Mouse (Mus musculus) kidney, postnatal 25 days (tissue): ENCODE data around the gene Hexb.

Source experiments
- DNase-seq, 2 experiments: peaks; one replicate each; pipeline ENCODE4 v3.0.0; 2021; ENCODE audit warnings: mixed read lengths in 2 of 2

Gene Hexb

DNA sequence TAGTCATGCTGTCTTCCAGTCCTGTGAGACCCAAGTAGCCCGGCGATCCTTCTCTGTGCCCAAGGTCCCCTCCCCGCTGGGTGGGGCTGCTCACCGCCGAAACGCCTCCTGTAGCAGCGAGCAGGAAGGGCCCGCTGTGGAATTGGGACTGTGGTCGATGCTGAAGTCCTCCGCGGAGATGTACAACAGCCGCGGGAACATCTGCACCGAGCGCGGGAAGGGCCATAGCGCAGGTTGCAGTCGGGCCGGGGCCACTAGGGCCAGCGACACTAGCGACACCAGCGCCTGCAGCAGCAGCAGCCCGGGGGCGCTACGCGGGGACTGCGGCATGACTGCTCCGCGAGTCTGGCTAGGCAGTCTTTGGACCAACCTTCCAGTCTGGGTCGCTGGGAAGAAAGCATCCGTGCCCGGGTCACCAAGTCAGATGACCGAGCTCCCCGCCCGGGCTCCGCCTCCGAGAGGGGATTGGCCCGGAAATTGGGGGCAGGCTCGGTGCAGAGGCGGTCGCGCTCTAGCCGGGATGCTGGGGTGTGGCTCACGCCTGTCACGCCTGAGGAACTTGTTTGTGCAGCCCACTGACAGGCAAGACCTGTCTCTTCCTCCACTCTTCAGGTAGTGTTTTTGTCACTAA is at the start of gene Hexb:
Hexb (minus strand) TSS at position 426 of the 631 bp plus-strand sequence.
- peak; percentile 94 to 98 for DNase-seq

DNA sequence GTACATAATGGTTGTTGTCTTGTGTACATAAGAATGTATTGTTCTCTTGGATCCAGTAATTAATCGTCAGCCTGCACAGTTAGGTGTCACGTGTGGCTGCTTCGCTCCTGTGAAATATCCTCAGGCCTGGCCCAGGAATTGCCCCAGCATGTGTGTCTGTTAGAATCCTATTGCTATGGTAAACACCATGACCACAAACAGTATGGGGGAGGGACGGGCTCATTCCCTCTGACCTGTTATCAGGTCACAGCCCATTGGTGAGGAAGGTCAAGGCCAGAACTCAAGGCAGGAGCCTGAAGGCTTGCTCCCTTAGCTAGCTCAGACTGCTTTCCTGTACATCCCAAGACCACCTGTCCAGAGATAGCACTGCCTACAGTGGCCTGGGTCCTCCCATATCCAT is 49.6 kb upstream of the Hexb start:
- DNase-seq = no peak

DNA sequence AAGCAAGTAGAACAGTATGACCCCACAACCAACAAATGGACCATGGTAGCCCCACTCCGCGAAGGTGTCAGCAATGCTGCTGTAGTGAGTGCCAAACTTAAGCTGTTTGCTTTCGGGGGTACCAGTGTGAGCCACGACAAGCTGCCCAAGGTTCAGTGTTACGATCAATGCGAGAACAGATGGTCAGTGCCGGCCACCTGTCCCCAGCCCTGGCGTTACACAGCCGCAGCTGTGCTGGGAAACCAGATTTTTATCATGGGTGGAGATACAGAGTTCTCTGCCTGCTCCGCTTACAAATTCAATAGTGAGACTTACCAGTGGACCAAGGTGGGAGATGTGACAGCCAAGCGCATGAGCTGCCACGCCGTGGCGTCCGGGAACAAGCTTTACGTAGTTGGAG is 48.1 kb upstream of the Hexb start:
- no peak for DNase-seq

DNA sequence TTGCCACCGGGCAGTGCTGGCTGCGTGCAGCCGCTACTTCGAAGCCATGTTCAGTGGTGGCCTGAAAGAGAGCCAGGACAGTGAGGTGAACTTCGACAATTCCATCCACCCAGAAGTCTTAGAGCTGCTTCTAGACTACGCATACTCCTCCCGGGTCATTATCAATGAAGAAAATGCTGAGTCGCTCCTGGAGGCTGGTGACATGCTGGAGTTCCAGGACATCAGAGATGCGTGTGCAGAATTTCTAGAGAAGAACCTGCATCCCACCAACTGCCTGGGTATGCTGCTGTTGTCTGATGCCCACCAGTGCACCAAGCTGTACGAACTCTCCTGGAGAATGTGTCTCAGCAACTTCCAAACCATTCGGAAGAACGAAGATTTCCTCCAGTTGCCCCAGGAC is 47.0 kb upstream of the Hexb start:
- no peak for DNase-seq

DNA sequence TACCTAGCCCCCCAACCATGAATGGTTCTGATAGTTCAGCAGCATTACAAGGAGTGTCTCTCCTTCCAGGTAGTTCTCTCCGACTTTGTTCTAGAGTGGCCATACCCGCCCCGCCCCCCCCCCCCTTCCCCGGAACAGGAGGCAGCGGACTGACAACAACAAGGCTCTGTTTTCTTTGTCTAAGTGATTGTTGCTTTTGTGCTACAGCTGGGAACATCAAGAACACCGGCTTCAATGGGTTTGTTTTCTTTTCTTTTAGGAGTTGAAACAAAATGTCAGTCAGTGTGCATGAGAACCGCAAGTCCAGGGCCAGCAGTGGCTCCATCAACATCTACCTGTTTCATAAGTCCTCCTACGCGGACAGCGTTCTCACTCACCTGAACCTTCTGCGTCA is 46.6 kb upstream of the Hexb start:
- no peak for DNase-seq

DNA sequence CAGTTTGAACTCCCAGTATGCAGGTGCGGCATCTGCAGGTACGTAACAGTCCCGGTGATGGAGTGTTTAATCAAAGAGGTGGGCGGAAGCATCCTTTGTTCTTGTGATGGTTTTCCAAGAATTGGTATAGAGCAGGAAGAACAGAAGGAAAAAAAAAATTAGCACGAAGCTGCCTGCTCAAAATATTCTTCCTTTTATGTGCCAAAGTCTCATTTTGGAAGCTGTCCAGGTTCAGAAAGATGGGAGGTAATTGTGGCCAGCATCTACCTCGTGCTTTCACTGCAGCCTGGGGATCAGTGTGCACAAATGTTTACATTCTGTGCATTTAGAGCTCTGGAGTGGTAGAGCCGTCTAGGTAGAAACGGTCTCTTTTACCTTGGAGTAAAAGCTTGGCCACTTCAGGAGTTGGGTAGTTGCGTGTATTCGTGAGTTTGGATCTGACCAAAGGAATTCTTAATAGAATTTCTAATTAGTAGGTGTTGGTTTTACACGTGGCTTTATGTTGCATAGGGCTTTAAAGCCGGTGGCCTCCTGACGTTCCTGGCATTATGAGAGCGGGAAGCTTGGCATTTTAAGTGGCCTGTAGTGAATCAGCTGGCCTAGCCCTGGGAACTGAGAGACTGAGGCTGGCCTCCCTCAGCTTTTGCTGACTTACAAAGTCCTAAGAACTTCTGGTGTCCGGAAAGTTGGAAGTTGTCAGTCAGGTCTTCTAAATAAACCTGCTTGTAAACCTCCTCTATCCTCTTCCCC is 46.0 kb upstream of the Hexb start:
- DNase-seq = no peak

DNA sequence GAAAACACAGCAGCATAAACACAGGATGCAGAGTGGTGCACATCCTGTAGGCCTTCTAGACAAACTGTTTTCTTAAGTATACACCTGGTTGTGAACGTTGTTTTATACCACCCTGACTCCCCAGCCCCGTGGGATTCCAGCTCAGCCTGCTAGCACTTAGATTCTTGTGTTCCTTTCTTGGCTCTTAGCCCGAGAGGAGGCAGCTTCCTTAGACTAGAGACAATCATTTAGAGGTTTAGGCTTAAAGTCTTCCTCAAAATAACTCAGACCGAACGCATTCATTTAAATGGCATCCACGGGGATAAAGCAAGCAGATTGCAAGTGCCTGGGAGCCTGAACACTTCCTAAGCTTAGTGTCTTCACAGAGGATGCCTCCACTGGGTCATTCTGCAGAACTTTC is 44.6 kb upstream of the Hexb start:
- DNase-seq = no peak

DNA sequence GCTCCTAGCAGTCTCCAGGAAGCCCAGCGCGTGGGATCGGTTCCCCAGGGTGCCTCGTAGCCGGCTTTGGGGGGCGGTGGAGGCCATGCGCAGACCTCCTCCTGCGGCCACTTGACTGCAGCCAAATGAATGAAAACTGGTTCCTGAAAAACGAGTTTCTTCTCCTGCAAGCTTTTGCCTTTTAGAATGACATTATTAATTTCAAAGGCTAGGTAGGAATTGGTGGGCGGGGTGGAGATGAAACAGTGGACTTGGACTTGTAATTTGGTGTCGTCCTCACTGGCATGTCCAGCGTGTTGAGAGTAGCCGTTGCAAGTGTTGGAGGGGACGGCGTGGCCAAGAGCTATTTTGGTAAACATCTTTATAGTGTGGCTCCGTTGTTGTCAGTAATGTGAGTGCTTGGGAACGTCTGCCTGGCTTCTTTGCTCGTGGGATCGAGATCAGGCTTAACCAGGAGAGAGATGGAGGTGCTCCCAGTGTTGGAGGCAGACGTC is 43.7 kb upstream of the Hexb start:
- DNase-seq = peak in 1 of 2 experiments; percentile 29

DNA sequence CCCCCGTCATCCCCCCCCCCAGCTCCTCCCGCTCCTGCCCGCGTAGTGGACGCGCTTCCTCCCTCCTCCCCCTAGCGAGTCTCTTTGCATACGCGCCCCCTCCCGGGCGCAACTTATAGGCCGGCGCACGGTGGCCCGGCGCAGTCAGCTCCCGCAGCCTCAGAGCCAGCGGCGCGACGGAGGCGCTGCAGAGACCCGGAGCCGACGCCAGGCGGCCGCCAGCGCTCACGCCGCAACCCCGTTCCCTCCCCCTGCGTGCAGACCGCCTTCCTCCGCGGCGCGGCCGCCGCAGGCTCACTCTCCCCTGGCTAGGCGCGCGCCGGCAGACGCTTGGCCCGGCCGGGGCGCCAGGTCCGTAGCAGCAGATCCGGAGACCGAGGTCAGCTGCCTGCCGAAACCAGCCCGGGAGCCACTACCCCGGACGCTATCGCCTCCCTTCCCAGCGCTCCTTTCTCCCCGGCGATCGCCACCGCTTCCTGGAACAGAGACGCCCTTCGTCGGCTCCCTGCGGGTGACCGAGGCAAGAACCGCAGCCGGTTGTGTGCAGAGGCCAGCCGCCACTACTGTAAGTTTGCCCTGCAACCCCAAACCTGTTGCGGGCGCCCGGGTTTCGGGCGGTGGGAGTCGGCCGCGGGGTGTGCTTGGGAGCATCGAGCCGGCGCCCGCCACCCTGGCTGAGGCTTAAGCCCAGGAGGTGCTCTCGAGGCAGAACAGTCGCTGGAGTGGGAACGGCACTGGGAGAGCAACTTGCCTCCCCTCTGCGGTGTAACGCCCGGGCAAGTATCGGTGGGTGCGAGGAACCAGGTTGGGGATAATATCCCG is 43.0 kb upstream of the Hexb start, which contains the start of gene Enc1:
Enc1 (plus strand) TSS at position 141 of the 822 bp plus-strand sequence.
- DNase-seq = peak; percentile 83 to 93

DNA sequence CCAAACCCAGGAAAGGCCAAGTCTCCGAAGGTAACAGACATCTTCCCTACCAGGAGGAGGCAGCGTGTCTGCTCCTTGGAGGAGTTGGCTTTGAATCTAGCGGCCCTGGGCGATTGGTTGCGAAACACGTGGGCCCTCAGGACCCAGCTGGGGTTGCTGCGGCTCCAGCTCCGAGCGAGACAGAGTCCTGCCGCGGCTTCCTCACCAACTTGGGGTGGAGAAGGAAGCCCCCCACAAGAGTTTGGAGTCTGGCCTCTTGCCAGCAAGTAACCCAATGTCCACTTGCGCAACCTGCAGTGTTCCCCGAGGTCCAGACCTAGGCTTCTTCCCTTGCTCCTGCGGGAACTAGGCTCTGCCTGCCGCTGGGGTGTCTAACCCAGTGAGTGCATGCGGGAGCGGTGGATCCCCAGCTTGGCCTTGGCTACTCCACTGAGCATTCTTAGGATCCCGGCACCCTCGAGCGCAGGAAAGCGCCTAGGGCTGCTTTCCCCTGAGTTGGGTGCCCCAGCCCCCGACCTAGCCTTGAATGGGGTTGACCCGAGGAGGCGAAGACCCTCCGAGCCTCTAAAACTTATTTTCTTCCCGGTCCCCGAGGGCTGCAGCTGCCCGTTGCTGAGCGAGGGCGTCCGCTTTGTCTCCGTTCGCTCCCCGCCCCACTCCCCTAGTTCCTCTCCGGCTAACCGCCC is 42.3 kb upstream of the Hexb start:
- DNase-seq = peak; percentile 78 to 91

DNA sequence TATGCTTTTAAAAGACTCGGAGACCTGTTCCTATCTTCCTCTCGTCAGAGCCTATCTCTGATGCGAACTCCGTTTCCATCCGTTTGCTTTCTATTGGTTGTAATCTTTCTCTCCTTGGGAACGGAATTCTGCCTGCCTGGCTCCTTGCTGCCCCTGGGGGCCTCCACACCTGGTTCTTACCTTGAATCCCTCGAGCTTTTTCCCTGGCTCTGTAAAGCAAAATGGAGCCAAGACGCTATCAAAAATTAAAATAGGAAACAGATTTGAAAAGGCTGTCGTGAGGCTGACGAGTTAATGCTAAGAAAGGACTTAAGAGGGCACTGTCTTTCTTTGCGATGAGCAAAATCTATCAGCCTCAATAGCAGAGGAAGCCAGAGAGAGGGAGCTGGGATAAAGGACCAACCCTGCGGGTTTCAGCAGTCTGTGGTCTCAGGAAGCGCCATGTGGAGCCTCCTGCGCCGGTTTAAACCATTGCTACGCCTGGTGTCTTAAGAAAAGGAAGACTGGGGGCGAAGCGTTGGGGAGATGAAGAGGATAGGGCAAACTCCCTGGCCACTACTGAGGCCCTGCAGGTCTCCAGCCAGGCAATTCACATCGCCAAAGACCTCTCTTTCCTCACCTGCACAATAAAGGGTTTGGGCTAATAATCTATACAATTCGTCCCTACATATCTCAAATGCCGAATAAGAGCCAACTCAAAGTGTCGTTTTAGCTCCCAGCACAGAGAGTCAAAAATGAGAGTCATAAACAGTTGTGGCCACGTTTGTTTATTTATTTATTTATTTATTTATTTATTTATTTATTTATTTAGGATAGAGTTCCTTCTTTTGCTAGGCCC is 41.4 kb upstream of the Hexb start:
- peak; percentile 37 to 60 for DNase-seq

DNA sequence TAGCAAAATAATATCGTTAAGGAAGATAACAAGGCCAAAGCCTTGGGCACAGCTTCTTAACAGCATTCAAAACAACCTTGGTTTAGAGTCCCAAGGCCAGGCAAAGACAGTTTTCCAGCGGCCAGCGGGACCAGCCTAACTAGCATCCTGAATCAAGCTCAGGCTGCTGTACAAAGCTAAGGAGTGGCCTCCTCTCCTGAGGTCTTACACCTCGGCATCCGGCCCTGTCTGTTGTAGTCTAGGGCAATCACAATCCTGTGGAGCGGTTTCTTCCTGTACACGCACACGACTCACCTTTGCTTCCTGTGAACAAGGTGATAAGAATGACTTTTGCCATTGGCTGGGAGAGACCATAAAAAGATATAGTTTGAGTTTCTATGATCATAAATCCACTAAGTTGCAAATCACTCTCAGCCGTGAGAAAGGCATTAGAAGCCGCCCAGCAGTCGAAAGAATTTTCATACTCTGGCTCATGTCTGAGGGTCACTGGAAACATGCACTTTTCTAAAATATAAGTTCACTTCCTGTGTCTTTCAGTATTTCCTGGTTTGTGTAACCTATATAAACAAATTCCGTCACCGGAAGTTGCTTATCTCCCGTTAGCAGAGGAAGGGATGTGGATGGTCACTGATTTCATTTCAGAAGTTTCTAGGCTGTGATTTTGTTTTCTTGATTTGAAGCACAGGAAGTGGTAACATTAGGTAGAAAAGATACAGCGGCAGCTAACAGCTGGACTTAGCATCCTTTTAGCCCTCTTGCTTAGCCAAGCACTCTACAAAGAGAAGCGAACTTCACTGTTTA is 40.2 kb upstream of the Hexb start:
- DNase-seq = peak in 1 of 2 experiments; percentile 19

DNA sequence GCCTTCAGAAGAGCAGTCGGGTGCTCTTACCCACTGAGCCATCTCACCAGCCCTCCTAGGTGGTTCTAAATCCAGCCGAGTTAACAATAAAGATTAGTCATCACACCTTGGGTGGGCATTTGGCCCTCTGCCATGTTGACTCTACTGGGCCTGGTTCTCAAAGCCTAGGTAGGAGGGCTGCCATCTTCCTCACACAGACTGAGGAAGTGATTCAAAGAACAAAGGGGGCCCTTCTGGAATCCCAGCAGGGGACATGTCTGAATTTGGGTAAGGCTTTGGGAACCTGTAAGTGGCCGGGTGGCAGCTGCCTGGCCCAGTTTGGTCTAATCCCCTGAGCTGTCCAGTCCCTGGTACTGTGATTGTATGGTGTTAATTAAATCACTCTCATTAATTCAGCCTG is 39.5 kb upstream of the Hexb start:
- DNase-seq = peak in 1 of 2 experiments; percentile 17

DNA sequence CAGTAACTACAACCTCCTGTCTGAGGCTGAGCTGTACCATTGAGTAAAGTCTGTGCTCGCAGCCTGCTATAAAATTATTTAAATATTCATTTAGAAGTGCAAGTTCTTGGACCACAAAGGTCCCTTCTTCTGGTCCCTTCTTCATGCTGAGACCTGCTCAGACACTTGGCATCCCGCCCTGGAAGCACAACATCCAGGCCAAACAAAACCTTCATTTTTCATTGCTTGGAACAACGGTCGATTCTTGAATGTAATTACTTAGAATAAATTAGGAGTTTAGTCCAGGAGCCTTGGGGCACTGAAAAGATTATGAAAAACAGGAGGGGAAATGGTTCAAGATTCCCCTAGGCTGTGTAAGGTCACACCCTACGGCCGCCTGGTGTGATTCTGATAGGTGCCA is 37.8 kb upstream of the Hexb start:
- DNase-seq = peak; percentile 40 to 45

DNA sequence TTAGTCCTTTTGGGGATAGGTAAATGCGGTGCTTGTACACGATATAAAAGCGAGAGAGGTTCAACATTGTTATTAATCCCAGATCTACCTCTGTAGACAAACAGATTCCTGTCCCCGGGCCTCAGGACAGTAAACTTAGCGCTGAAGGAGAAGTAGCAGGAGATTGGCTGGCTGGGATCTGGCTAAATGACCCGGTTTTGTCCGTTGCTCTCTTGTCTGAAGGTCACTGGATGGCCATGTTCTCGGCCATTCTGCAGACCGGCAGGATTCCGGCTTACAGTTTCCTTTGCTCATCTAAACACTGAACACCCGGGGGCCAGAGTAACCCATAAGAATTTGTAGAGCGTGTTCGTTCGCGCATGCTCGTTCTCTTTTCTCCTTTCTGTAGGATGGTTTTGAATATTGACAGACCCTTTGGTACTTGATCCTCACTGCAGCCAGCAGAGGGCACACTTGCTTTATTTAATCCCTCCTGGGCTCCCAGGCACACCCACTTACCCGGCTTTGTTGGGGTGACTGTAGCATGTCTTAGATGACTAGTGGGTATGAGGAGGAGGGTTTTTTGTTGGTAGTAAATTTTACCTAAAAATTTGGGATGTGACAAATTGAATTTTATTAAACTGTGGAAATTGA is 36.7 kb upstream of the Hexb start:
- DNase-seq = peak; percentile 82 to 91

DNA sequence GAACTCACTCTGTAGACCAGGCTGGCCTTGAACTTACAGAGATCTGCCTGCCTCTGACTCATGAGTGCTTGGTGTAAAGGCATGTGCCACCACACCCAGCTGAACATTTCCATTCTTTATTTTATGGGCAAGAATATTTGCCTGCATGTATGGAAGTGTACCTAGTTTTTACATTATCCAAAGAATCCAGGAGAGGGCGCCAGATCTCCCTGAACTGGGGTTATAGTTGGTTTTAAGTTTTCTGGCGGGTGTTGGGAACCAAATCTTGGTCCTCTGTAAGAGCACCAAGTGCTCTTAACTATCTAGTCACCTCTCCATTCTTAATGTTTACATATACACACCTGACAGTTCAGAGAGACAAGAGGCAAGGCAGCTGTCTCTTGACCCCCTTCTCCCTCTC is 34.9 kb upstream of the Hexb start:
- DNase-seq = peak in 1 of 2 experiments; percentile 15

DNA sequence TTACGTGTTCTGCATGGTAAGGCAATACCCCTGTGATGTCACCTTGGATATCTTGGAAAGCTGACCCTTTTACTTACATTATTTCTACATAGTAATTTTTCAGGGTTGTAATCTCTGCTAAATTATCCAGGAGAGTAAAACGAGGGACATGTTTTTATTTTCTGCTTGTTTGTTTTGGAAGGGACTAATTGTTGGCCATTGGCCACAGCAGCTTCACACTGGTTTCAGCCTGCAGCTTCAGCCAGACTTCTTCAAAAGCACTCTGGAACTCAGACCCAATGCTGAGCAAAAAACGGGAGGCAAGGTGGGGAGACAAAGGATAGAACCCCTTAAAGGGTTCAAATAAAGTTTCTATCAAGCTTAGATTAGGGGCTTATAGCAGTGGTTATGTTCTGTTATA is 31.9 kb upstream of the Hexb start:
- DNase-seq = no peak

DNA sequence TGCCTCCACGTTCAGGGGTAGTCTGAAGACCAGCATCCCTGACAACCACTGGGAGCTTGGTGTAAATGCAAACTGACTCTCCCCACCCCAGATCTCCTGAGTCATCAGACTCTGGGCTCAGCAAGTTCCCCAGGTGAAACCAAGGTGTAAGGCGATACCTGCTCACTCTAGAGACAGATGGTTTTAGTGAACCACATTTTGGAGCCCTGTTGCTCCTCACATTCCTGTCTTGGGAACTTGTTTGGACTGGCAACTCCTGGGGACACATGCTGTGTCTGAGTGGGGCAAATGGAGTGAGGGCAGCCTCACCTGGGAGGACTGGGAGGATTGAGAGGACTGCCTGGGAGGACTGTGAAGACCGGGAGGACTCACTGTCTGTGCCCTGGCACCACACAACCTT is 29.6 kb upstream of the Hexb start:
- no peak for DNase-seq

DNA sequence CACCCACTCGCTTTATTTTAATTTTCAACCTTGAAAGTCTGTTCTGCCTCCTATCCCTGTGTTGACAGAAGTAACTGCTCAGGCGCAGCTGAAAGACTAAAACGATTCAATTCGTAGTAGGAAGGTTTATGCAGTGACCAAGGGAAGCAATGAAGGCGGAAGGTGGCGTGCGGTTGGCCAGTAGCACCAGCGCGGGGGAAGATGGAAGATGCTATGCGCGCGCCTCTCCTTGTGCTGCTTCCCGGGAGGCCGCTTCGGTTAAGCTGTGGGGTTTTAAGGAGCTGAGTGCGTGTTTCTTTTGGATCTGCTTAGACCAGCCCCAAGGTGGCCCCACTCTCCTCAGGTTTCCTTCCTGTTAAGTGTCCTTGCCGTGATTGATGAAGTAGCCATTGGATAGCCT is 27.0 kb upstream of the Hexb start:
- peak; percentile 31 to 44 for DNase-seq

DNA sequence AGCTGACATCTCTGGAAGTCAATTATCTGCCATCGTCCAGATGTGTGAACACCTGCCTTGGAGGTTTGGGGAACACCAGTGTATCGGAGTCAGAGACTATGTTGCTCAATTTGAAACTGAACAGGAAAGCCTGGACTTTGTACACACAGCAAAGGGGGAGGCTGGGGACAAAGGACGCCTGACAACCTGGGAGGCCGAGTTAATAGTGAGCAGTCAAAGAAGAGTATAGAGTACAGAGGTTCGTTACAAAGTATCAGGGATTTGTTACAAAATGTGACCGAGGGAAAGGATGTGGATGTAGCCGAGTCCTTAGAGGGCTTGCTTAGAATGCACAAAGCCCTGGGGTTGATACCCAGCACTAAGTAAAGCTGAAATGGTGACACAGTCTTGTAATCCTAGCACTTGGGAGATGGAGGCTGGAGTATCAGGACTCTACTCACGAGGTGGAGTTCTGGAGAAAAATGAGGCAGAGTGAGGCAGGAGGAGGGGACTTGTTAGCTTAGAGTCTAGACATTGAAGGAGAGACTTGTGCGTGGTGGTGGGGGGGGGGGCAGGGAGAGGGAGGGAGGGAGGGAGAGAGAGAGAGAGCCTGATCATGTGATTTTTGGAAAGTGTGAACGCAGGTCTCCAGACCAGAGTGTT is 26.3 kb upstream of the Hexb start:
- DNase-seq = peak; percentile 68 to 83
